Mouse (Mus musculus): ENCODE results near the gene Pnpt1. TPM values are rescaled to one million over a fixed set of nuclear protein-coding genes. Genes with fewer than 3 reads are reported as not detected.

Gene Pnpt1
- 166 and 309 TPM in 2 replicates for polyA plus RNA-seq (2012; ENCODE audit: low replicate concordance)

DNA sequence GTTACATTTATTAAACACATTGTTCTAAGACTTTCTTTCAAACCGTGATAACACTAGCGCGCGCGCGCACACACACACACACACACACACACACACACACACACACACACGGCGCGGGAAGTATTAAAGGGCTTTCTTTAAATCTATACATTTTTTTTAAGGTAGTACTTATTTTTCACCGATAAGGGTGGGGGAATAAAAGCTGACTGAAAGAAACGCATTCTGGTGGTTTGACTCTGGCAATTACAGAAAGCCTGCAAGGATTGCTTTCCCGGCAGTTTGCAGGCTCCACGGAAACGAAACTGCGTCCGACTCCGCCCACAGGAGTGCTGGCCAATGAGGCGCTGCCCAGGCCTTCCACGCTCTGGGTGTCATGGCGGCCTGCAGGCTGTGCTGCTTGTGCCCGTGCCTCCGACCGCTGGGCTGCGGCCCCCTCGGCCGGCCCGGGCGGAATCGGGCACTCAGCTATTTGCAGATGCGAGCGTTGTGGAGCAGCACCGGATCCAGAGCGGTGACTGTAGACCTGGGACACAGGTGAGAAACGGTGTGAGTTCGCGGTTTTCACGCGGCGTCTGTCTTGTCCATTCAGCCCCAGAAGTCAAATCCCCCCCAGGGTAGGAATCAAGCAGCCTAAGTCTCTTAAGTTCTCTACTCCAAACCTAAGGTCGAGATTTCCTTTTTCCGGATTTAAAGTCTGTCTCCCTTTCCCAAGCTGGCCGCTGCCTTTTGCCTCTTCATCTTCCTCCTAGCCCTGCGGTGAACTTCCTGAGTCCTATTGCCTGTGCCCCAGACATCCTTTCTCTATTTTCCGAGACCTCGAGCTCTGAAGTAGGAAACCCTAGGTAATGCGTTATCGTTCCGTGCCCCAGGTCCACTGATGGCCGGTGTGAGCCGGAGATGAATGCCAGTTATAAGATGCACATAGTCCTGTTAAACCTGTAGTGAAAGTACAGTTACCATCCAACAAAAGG is at the start of gene Pnpt1:
TSS of gene Pnpt1 (plus strand) at position 360 of the 971 bp plus-strand sequence.

GRCm38 (mm10) chr11:29172563-29173124 is 42.1 kb downstream of the Pnpt1 start, which contains the start of gene Ppp4r3b:
Gene Ppp4r3b, plus strand, starts transcription at chr11:29172890.

Other genes with a start within 250 kb of the Pnpt1 start
- 26.2 and 33.2 TPM in 2 replicates for gene Ppp4r3b, start 42.1 kb downstream of the Pnpt1 start, polyA plus RNA-seq (2012; ENCODE audit: low replicate concordance)
- 15.0 and 23.6 TPM in 2 replicates for gene Cfap36, start 116.7 kb downstream of the Pnpt1 start, polyA plus RNA-seq (2012; ENCODE audit: low replicate concordance)
- 27.0 and 28.8 TPM in 2 replicates for gene Ccdc88a, start 242.9 kb downstream of the Pnpt1 start, polyA plus RNA-seq (2012; ENCODE audit: low replicate concordance)